Mouse (Mus musculus) retina, adult 2 months (tissue): ENCODE measurements around the gene A630089N07Rik.

Experiments used
- DNase-seq: peaks from one replicate; pipeline ENCODE4 v3.0.0-alpha.2; 2012; ENCODE audit warnings: low read depth, low spot score

Gene A630089N07Rik

DNA sequence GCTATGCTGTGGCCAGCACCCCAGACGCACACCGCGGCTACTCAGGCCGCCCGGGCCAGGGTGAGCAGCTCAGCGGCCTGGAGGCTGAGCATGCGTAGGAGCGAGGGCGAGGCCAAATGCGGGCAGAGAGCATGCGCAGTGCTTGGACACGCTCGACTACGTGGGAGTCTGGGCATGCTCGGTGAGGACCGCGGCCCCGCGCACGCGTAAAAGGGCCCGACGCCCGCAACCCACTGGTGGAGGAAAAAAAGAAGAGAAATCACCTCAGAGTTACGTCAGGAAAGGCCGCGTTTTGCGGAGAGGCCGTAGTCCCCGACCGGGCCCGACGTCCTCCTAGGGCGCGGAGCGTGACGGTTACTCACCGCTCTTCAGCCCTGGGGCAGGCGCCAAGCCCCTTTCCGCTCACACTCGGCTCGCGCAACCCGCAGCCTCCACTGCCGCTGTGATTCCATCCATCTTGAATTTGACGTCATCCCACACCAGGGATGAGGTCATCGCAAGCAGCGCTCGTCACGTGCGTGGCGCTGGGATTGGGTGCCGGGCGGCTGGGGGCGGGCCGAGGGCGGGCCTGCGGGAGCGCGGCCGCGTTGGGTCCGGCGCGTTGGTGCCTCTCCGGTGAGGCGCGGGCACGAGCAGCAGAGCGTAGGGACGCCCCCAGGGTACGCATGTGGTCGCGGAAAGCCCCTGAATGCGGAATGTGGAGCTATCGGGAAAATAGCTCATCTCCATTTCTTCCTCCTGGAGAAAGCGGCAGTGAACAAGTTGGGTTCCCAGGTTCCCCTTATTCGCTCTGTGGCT lies 119.9 kb downstream of the A630089N07Rik start, which contains the start of the genes C2cd2 and Zbtb21:
C2cd2 (minus strand) TSS at position 448 of the 798 bp plus-strand sequence.
Zbtb21 (minus strand) TSS at position 472 of the 798 bp plus-strand sequence.
- DNase-seq: peak; percentile 95

DNA sequence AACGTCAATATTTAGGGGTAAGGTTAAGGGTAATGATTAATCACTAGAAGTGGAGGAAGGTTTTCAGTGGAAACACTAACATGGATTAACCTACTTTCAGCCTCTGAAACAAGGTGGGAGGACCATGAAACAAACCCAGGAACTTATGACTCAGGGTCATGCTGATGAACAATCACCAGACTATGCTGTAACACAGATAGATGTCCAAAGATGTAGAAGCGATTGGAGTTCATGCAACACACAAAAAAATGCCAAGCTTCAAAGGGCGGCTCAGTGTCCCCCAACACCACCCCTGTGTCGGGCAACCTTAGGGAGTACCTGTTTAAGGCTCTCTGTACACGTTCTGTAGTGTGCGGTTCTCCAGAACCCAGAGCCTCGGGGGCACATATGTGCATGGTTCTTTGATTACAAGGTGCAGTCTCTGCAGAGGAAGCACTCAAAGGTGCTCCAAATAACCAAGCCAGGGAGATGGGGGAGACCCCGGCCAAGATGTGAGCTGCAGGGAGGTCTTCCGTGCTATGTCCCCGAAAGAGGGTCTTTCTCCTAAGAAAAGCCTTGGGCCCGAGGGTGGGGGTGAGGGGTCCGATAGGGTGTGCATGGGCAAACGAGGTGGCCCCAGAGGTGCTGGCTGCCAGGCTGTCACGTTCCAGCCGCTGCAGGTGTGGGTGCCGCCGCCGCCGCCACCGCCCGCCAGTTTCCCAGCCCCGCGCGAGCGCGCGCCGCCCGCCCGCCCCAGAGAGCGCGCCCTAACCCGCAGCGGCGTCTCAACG lies 120.7 kb downstream of the A630089N07Rik start:
- no peak for DNase-seq

DNA sequence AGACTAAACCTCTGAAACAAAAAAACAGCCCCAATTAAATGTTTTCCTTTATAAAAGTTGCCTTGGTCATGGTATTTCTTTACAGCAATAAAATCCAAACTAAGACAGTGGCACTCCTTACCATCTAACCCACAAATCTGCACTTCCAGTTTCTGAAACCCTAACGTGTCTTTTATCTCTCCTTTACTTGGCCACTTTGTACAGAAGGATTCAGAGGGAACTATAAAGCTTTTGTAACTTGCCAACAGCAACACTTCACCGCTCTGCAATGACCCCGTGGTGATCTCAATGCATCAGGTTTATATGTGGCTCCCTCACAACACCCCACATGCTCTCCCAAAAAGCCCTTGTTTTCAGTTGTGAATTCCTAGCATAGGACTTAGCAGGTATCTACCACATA lies 121.9 kb downstream of the A630089N07Rik start:
- DNase-seq: no peak

DNA sequence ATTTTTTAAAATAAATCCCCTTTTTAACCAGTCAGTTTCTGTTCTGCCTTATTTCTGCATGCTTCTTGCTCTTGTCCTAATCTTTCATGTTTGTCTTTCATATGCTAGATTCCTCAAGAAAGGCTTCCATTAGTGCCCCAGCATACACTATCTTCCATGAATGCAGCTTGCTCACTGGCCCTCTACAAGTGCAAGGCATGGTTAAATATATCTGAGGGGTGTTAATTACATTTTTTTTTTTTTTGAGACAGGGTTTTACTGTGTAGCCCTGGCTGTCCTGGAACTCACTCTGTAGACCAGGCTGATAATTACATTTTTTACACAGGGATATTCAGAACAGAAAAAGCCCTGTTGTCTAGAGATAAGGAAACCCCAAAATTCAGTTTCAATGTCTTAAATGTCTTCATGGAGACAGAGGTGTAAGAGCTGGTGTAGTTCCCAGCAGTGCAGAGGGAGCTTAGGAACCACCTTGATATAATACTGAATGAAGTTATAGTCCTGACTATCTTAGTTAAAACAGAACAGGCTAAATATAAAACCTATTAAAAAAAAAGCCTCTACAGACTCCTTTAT lies 123.8 kb downstream of the A630089N07Rik start:
- no peak for DNase-seq

DNA sequence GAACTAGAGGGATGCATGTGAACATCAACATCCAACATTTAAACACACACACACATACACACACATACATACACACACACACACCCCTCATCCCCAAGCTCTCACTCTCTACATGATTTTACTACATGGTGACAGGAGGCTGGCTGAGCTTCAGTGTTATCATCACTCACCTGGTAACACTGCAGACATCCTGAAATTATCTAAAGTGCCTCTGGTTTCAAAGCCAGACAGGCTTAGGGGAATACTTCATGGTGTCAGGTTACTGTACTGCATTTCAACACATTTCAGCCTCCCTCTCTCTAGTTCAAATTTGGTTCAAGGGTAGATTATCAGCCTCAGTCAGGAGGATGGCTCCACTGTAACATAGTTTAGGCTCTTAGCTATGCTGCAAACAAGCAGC lies 124.6 kb downstream of the A630089N07Rik start:
- no peak for DNase-seq

DNA sequence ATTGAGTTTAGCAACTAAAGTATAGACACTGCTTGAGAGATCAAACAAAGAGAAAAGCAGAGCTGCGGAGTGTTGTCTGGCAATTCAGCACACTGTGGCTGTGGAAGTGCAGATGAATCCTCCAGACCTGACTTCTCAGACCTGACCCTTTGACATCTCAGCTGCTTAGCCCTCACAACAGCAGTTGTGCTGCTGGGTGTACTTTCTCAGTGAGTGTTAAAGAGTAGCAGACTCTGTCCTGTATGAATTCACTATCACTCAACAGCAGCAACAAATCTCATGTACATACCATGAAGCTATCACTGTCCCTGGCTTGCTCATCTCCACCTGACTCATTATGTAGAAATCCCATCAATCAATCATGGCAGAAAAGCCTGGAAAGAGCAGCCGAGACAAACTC lies 126.2 kb downstream of the A630089N07Rik start:
- no peak for DNase-seq

DNA sequence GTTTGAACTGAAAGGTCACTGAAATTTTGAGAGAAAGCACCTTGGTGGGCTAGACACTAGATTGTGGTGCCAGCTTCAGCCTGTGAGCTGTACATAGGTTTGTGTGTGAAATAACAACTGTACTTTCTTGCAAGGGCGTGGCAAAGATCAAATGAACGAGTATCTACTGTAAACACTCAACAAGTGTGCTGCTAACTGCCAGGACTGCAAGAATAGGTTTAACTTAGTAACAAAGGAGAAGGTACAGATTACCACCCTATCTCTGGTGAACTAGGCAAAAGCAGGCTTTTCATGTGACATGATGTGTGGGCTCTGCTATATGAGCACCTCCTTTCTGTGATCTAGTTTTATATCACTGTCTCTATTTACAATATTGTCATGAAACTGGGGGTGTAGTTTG lies 128.9 kb downstream of the A630089N07Rik start:
- no peak for DNase-seq

DNA sequence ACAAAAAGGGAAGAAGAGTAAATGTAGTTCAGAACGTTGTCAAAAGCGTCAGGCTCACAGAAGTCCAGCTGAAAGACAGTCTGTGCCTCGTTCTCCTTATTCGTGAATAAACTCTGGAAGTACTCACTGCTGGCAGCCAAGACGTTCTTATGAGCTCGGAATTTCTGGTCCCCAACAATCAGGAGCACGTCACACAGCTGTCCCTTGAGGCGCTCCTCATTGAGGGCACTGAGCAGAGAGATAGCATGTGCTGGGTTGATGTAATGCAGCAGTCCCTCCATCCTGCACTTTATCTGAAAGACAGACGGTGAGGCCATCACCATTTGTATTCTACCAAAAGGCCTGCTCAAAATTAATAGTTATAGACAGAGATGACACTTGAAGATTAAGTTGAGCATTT lies 129.4 kb downstream of the A630089N07Rik start:
- no peak for DNase-seq

DNA sequence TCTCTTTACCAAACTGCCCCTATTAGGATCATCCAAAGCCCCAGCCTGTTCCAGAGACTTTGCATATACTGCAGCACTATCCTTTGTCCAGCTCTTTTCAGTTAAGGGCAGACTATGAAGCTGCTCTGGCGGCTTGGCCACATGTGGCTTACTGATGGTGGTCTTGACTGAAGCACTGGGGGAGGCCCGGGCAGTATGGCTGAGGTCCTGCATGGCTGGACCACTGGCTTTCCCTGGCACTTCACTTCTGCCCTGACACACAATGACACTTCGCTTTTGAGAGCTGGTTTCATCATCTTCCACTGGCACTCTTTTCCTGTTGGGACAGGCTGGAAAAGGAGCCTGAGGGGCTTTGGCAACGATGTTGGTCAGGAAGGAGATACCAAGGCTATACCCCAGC lies 129.9 kb downstream of the A630089N07Rik start:
- DNase-seq: no peak
